Mouse (Mus musculus) intestine, postnatal 0 days (tissue): ENCODE data around the gene Foxa3. TPM values are rescaled to one million over a fixed set of nuclear protein-coding genes. Genes with fewer than 3 reads are reported as not detected.

Experiments
- ATAC-seq: fragments of 200-750 bp; cut with Nextera tagmentation; 2 replicates; pipeline ENCODE4 v1.8.0; 2017; ENCODE audit warnings: mild to moderate bottlenecking, moderate TSS enrichment, moderate library complexity
- H3K27ac ChIP-seq: fragments of 300-500 bp; sonication (generic); 2 replicates; pipeline ENCODE4 v1.5.1; 2014; ENCODE audit warnings: mild to moderate bottlenecking, low read depth, low read length, moderate library complexity
- H3K27me3 ChIP-seq: fragments of 300-500 bp; sonication (generic); replicated peaks from 2 replicates; pipeline ENCODE4 v1.6.1; 2014; ENCODE audit warnings: low read length, mixed read lengths; ENCODE audit not compliant: control insufficient read depth, insufficient read depth
- H3K36me3 ChIP-seq: fragments of 300-500 bp; sonication (generic); 2 replicates; pipeline ENCODE4 v1.6.1; 2014; ENCODE audit warnings: mild to moderate bottlenecking, moderate library complexity; ENCODE audit not compliant: control insufficient read depth, insufficient read depth
- H3K4me1 ChIP-seq: fragments of 300-500 bp; sonication (generic); replicated peaks from 2 replicates; pipeline ENCODE4 v1.6.1; 2014; ENCODE audit warnings: antibody characterized with exemption, low read length, mixed read lengths; ENCODE audit not compliant: control insufficient read depth, insufficient read depth
- H3K4me2 ChIP-seq: fragments of 300-500 bp; sonication (generic); replicated peaks from 2 replicates; pipeline ENCODE4 v1.6.1; 2014; ENCODE audit warnings: low read depth, mild to moderate bottlenecking, moderate library complexity
- H3K4me3 ChIP-seq: fragments of 300-500 bp; sonication (generic); 2 replicates; pipeline ENCODE4 v1.5.1; 2014; ENCODE audit warnings: low read depth, low read length
- H3K9ac ChIP-seq: fragments of 300-500 bp; sonication (generic); 2 replicates; pipeline ENCODE4 v1.6.1; 2014; ENCODE audit warnings: mild to moderate bottlenecking, low read depth, low read length
- H3K9me3 ChIP-seq: fragments of 300-500 bp; sonication (generic); 2 replicates; pipeline ENCODE4 v1.6.1; 2016; ENCODE audit warnings: mixed run types; ENCODE audit not compliant: control insufficient read depth
- CTCF ChIP-seq: sonication (generic); IDR thresholded peaks from 2 replicates; pipeline ENCODE4 v1.5.1; 2016; ENCODE audit warnings: low read depth, mild to moderate bottlenecking, control low read depth, antibody characterized with exemption, moderate library complexity
- WGBS: fragments of 180-500 bp; shearing (Covaris S2); extraction: QIAGEN DNeasy Blood & Tissue Kit; methylation state at CpG from one replicate; pipeline ENCODE4 v1.1.7; 2014; 5-methylcytosine and 5-hydroxymethylcytosine counted together
- polyA plus RNA-seq: library from polyadenylated mRNA; unstranded; fragments of >200 nt; fragmentation: Nextera tagmentation; extraction: Ambion mirVana; gene quantifications from 2 replicates; pipeline ENCODE4 v1.2.1, GENCODE M21; 2015

Foxa3 gene
- polyA plus RNA-seq, 1 experiment from 2014 or later, result 12.4 TPM

DNA sequence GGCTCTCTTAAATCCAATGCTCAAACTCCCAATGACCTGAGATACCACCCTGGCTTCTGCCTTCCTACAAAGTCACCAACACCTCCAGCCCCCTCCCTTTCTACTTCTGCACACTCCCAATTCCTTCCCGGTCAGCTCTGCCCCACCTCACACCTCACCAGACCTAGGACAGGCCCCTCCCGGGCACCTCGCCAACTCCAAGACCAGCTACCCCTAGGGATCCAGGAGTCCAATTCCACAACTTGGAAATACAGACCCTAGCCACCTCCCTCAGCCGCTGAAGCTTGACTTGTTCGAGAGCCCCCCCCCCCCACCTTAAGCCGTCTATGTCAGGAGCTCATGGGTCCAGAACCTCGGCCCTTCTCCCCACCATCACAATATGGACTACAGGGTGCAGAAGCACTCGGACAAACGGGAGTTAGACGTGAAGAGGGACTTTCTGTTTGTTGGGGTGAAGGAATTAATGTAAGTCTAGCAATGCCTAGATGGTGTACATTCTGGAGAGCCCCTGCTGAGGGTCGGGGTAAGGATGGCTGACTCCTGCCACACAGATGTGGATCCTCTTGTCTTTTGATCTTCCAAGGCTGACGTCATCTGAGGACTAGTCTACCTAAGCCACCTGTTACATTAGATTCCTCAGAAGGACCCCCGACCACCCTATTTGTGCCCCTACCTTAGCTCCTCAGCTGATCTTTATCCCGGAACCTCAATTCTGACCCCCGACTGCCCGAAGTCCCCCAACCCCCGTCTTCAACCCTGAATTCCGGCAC lies 964 bp downstream of the Foxa3 start:
- no peak overlapping the region; the same call in 1 of the 2 replicates for H3K27ac ChIP-seq

DNA sequence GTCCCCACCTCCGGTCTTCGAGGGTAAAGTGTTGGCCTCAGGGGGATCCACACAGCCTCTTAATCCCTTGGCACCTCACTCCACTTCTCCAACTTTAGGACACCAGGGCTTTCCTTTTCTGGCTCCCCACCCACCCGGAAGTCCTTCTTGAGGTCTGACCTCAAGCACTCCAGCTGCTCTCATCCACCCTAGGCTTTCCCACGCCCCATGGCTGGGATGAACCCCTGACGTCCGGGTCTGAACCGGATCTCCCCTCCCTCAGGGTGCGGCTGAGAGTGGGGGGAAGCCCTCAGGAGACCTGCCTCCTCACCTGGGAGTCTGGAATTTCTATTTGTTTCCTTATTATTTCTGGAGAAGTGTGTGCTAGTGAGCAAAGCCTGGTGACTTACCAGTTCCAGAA lies 2.3 kb downstream of the Foxa3 start:
- TF ChIP-seq CTCF, result no peak
- 13% methylated on average over 8 of the region's 8 CpGs for WGBS
- Histone ChIP-seq H3K9ac (no peak overlapping the region), H3K4me2 (peak overlapping the region; percentile 85), H3K27ac (no peak overlapping the region), H3K4me1 (peaks cover 3% of the 10 kb centered on the region; the same call in 1 of the 2 replicates), H3K9me3 (no peaks in the 10 kb centered on the region), H3K4me3 (no peak overlapping the region), H3K36me3 (no peaks in the 10 kb centered on the region), H3K27me3 (peaks cover 9% of the 10 kb centered on the region; the same call in 1 of the 2 replicates)
- ATAC-seq, result no peak

More for the DNA sequence above, 964 bp downstream of the Foxa3 start:
- H3K27me3 ChIP-seq, result peaks cover 9% of the 10 kb centered on the region; the same call in 1 of the 2 replicates
- peak overlapping the region; percentile 83 for H3K4me3 ChIP-seq
- peak overlapping the region; percentile 85 for H3K4me2 ChIP-seq
- H3K4me1 ChIP-seq, result peaks cover 6% of the 10 kb centered on the region; the same call in 1 of the 2 replicates
- 33% methylated on average over 18 of the region's 18 CpGs for WGBS
- H3K9ac ChIP-seq, result peak overlapping the region; percentile 28; the same call in 1 of the 2 replicates
- no peaks in the 10 kb centered on the region for H3K9me3 ChIP-seq
- no peaks in the 10 kb centered on the region for H3K36me3 ChIP-seq
- ATAC-seq, result no peak
- no peak for TF ChIP-seq CTCF

DNA sequence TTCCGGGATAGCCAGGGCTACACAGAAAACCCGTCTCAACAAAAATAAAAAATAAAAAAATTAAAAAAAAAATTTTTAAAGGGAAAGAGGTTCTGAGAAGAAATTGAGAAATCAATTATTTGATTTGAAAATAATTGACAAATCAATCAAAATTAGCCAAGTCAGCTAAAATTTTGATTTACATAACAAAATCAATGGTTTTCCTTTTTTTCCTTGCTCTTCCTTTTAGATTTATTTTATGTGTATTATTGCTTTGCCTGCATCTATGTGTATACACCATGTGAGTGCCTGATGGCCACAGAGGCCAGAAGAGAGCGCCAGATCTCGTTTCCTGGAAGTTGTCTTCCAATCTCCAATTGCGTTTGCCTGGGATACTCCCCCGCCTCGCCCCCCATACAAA lies 5.4 kb downstream of the Foxa3 start:
- Histone ChIP-seq H3K4me3 (no peak overlapping the region), H3K4me2 (no peak overlapping the region), H3K27me3 (0 out of 2 replicates have a peak, but pooled peaks cover 3% of the 10 kb centered on the region), H3K36me3 (no peaks in the 10 kb centered on the region; the same call in 1 of the 2 replicates), H3K9ac (no peak overlapping the region), H3K27ac (no peak overlapping the region), H3K4me1 (0 out of 2 replicates have a peak, but pooled peaks cover 2% of the 10 kb centered on the region), H3K9me3 (no peaks in the 10 kb centered on the region)
- WGBS, result 88% methylated on average over 7 of the region's 7 CpGs
- no peak for TF ChIP-seq CTCF
- no peak for ATAC-seq

DNA sequence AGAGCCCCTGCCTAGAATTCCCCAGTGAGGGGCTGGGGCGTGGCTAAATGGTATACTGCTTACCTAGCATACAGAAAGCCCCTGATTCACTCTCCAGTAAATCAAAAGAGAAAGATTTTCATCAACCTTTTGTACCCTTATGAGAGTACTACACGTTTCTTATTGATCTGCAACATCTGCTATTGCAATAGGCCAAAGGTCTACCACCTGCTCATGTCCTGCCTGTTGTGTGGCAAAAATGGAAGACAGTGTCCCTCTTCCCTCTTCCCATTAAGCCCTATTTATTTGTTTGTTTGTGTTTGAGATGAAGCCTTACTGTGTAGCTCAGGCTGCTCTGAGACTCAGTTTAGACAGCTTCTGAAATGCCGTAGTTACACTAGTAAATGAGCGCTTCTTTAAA lies 7.3 kb downstream of the Foxa3 start:
- Histone ChIP-seq H3K4me2 (no peak overlapping the region), H3K4me1 (0 out of 2 replicates have a peak, but pooled peaks cover 3% of the 10 kb centered on the region), H3K36me3 (no peaks in the 10 kb centered on the region; the same call in 1 of the 2 replicates), H3K9ac (no peak overlapping the region), H3K27me3 (no peaks in the 10 kb centered on the region), H3K4me3 (no peak overlapping the region), H3K9me3 (no peaks in the 10 kb centered on the region), H3K27ac (no peak overlapping the region)
- no peak for ATAC-seq
- 76% methylated on average over 4 of the region's 4 CpGs for WGBS
- TF ChIP-seq CTCF, result no peak

DNA sequence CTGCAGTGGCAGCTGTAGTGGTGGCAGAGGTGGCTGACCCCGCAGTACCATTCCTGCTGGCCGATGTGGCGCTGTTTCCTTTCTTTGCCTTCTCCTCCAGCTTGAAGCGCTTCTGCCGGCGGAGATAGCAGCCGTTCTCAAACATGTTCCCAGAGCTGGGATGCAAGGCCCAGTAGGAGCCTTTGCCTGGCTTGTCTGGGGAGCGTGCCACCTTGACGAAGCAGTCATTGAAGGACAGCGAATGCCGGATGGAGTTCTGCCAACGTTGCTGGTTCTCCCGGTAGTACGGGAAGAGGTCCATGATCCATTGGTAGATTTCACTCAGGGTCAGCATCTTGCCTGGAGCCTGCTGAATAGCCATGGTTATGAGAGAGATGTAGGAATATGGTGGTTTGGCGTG lies 8.9 kb downstream of the Foxa3 start:
- 80% methylated on average over 15 of the region's 15 CpGs for WGBS
- Histone ChIP-seq H3K9me3 (no peaks in the 10 kb centered on the region), H3K4me1 (0 out of 2 replicates have a peak, but pooled peaks cover 5% of the 10 kb centered on the region), H3K27me3 (no peaks in the 10 kb centered on the region), H3K36me3 (no peaks in the 10 kb centered on the region; the same call in 1 of the 2 replicates), H3K27ac (no peak overlapping the region), H3K9ac (no peak overlapping the region), H3K4me3 (no peak overlapping the region), H3K4me2 (no peak overlapping the region)
- TF ChIP-seq CTCF, result peak; percentile 15; the same call in 1 of the 2 replicates
- no peak for ATAC-seq

DNA sequence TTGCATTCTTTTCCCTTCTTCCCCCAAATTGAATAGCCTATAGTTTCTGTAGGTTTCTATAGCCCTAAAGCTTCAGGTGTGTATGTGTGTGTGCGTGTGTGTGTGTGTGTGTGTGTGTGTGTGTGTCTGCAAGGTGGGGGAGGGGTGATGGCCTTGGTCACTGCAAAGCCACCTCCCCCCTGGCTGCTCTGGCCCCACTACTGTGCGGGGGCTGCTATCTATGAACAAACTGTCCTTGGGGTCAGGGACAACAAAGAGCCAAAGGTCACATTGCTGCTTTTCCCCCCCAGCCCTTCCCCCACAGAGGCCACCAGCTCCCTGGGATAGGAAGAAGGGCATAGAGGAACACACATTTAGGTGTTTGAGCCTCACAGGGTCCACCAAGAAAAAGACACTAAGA lies 10.5 kb downstream of the Foxa3 start:
- no peaks in the 10 kb centered on the region for H3K9me3 ChIP-seq
- H3K4me1 ChIP-seq, result 0 out of 2 replicates have a peak, but pooled peaks cover 5% of the 10 kb centered on the region
- H3K27ac ChIP-seq, result no peak overlapping the region
- H3K36me3 ChIP-seq, result no peaks in the 10 kb centered on the region; the same call in 1 of the 2 replicates
- no peaks in the 10 kb centered on the region for H3K27me3 ChIP-seq
- TF ChIP-seq CTCF, result no peak
- H3K9ac ChIP-seq, result no peak overlapping the region
- 31% methylated on average over 2 of the region's 2 CpGs for WGBS
- H3K4me3 ChIP-seq, result no peak overlapping the region
- no peak for ATAC-seq
- peak overlapping the region; percentile 67; the same call in 1 of the 2 replicates for H3K4me2 ChIP-seq
